ENCODE assay signal across 13 mouse cellular contexts in the genomic region with DNA sequence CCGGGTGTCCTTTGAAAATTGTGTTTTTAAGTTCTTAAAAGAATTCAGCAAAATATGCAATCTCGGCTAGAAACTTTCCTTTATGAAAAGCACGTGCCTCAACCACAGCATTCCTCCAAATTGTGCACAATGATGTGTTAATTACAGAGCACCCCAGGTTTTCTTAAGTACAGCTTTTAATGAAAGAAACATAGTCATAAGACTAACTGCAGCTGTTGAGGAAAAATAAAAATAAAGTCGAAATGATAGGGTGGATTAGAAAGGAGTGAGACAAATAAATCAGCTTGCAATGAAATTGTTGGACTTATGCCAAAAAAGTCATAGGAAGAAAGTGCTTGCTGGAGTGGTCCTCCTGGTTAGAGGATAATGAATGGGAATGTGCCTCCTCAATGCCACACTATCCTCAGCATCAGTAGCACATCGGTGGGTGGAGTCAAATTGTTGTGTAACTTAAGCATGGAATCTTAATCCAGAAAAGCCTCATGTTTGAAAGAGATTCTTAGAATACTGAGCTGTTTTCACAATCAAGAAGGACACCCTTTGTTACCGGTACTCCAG.
"Had no signal": no experiment of that assay in that cellular context is flagged by ENCODE, and none has a peak within 500 bp of the region (broad histone marks: within the 10 kb centered on the region; RNA-seq: fewer than 3 reads in every experiment).

No protein-coding gene starts in this region.

- ATAC-seq: liver, embryonic 12.5 days had no signal

- H3K27ac ChIP-seq: limb, embryonic 15.5 days; liver, embryonic 12.5 days; lung, embryonic 15.5 days; midbrain, embryonic 12.5 days; neural tube, embryonic 15.5 days; stomach, embryonic 15.5 days had no signal

- H3K9ac ChIP-seq: limb, embryonic 15.5 days; liver, embryonic 12.5 days; lung, embryonic 15.5 days; midbrain, embryonic 12.5 days; neural tube, embryonic 15.5 days; stomach, embryonic 15.5 days had no signal

- H3K4me2 ChIP-seq: limb, embryonic 15.5 days; liver, embryonic 12.5 days; lung, embryonic 15.5 days; midbrain, embryonic 12.5 days; neural tube, embryonic 15.5 days; stomach, embryonic 15.5 days had no signal

- H3K9me3 ChIP-seq: limb, embryonic 15.5 days; liver, embryonic 12.5 days; lung, embryonic 15.5 days; midbrain, embryonic 12.5 days; neural tube, embryonic 15.5 days; stomach, embryonic 15.5 days had no signal

- H3K36me3 ChIP-seq: limb, embryonic 15.5 days; liver, embryonic 12.5 days; lung, embryonic 15.5 days; midbrain, embryonic 12.5 days; neural tube, embryonic 15.5 days; stomach, embryonic 15.5 days had no signal

- DNase-seq: kidney, adult 11 months; kidney, adult 9 months; kidney, postnatal 14 days; lung, postnatal 14 days; spleen, adult 18-20 months; thymus, postnatal 36 days had no signal

- H3K27me3 ChIP-seq: limb, embryonic 15.5 days; liver, embryonic 12.5 days; lung, embryonic 15.5 days; midbrain, embryonic 12.5 days; neural tube, embryonic 15.5 days; stomach, embryonic 15.5 days had no signal

- H3K4me3 ChIP-seq: limb, embryonic 15.5 days; liver, embryonic 12.5 days; lung, embryonic 15.5 days; midbrain, embryonic 12.5 days; myocyte; neural tube, embryonic 15.5 days; stomach, embryonic 15.5 days had no signal

- H3K4me1 ChIP-seq: limb, embryonic 15.5 days; liver, embryonic 12.5 days; lung, embryonic 15.5 days; midbrain, embryonic 12.5 days; neural tube, embryonic 15.5 days; stomach, embryonic 15.5 days had no signal
